In the genomic region with DNA sequence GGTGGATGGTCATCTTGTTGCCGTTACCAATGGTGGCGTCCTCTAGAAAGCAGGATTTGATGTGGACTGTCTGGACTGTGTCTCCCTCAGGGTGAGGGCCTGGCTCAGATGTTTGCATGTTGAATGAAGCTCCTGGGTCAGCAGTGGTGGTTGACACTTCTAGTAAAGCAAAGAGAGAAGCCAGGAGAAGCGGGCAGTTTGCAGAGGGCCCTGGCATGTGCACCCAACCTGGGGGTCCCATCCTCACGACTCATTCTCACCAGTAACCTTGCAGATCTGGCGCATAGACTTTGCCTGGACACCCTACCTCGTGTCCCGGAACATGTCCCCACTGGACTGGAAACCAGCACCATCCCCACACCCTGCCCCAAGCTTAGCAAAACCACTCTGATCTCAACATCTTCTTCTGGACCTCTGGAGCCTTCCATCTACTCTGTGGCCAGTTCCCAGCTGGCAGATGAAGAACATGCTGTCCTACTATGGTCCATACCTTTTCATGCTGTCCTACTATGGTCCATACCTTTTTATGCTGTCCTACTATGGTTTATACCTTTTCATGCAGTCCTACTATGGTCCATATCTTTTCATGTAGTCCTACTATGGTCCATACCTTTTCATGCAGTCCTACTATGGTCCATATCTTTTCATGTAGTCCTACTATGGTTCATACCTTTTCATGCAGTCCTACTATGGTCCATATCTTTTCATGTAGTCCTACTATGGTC, we compare ENCODE assay signal across 31 mouse cellular contexts. TPM values are rescaled to one million over a fixed set of nuclear protein-coding genes. Genes with fewer than 3 reads are reported as not detected.
DNase-seq lines count a peak whose midpoint lies in the region; ATAC-seq and TF ChIP-seq lines count a peak whose summit lies in the region.
"Had no signal": no experiment of that assay in that cellular context is flagged by ENCODE, and none has a peak within 500 bp of the region (broad histone marks: within the 10 kb centered on the region; RNA-seq: fewer than 3 reads in every experiment).

No protein-coding gene starts in this region.

- WGBS in heart, embryonic 10.5 days, result 86% methylated on average over 7 of the region's 7 CpGs
- WGBS in midbrain, embryonic 10.5 days, result 95% methylated on average over 7 of the region's 7 CpGs
- 92% methylated on average over 7 of the region's 7 CpGs for WGBS in midbrain, embryonic 11.5 days
- WGBS in limb, embryonic 10.5 days, result 90% methylated on average over 7 of the region's 7 CpGs

- H3K36me3 ChIP-seq in heart, embryonic 10.5 days, result no peaks in the 10 kb centered on the region
- no peaks in the 10 kb centered on the region for H3K36me3 ChIP-seq in midbrain, embryonic 10.5 days
- H3K36me3 ChIP-seq in midbrain, embryonic 11.5 days (ENCODE audit: control insufficient read depth, insufficient read depth, low read length), result no peaks in the 10 kb centered on the region
- H3K36me3 ChIP-seq in MEL (ENCODE audit: control insufficient read depth in 1 of 2, insufficient read depth in 2 of 2, low read length in 2 of 2), result no peaks in the 10 kb centered on the region
- no peaks in the 10 kb centered on the region for H3K36me3 ChIP-seq in limb, embryonic 10.5 days
- H3K36me3 ChIP-seq: embryonic facial prominence, embryonic 15.5 days; G1E; heart, embryonic 15.5 days; hindbrain, embryonic 13.5 days; midbrain, embryonic 15.5 days; neural tube, embryonic 12.5 days had no signal

- no peak overlapping the region for H3K27ac ChIP-seq in heart, embryonic 10.5 days
- no peak overlapping the region for H3K27ac ChIP-seq in midbrain, embryonic 10.5 days (replicated peaks)
- no peak overlapping the region for H3K27ac ChIP-seq in midbrain, embryonic 11.5 days (ENCODE audit: low read depth, low read length)
- H3K27ac ChIP-seq in MEL (ENCODE audit: control insufficient read depth, low read depth, low read length), result no peak overlapping the region
- no peak overlapping the region for H3K27ac ChIP-seq in limb, embryonic 10.5 days
- H3K27ac ChIP-seq: embryonic facial prominence, embryonic 15.5 days; gastrocnemius, adult 2 months; heart, embryonic 15.5 days; hindbrain, embryonic 13.5 days; midbrain, embryonic 15.5 days; neural tube, embryonic 12.5 days had no signal

- no peak for TF ChIP-seq EP300 in MEL (IDR thresholded peaks at IDR 0.05; ENCODE audit: low read depth in 1 of 2, low read length in 2 of 2)

- no peaks in the 10 kb centered on the region for H3K79me2 ChIP-seq in MEL (ENCODE audit: control insufficient read depth, insufficient read depth, low read length, poor library complexity)

- no peaks in the 10 kb centered on the region for H3K9me3 ChIP-seq in heart, embryonic 10.5 days
- no peaks in the 10 kb centered on the region for H3K9me3 ChIP-seq in midbrain, embryonic 10.5 days (replicated peaks)
- H3K9me3 ChIP-seq in midbrain, embryonic 11.5 days (ENCODE audit: control insufficient read depth, low read length), result no peaks in the 10 kb centered on the region
- no peaks in the 10 kb centered on the region for H3K9me3 ChIP-seq in MEL (replicated peaks; ENCODE audit: insufficient read depth, low read length)
- H3K9me3 ChIP-seq in limb, embryonic 10.5 days (replicated peaks), result no peaks in the 10 kb centered on the region
- H3K9me3 ChIP-seq: embryonic facial prominence, embryonic 15.5 days; heart, embryonic 15.5 days; hindbrain, embryonic 13.5 days; midbrain, embryonic 15.5 days; neural tube, embryonic 12.5 days had no signal

- TF ChIP-seq CTCF in MEL (IDR thresholded peaks at IDR 0.05 in 2 of 3, conservative IDR thresholded peaks at IDR 0.05 in 1 of 3; ENCODE audit: control insufficient read depth in 1 of 3, insufficient read depth in 1 of 3, low read depth in 2 of 3, low read length in 3 of 3, poor library complexity in 1 of 3, severe bottlenecking in 1 of 3), result no peak

- H3K4me3 ChIP-seq in heart, embryonic 10.5 days, result no peak overlapping the region
- no peak overlapping the region for H3K4me3 ChIP-seq in midbrain, embryonic 10.5 days
- no peak overlapping the region for H3K4me3 ChIP-seq in midbrain, embryonic 11.5 days (ENCODE audit: low read depth, low read length)
- no peak overlapping the region for H3K4me3 ChIP-seq in MEL (ENCODE audit: control insufficient read depth in 1 of 2, insufficient read depth in 1 of 2, low read depth in 2 of 2, low read length in 2 of 2)
- H3K4me3 ChIP-seq in limb, embryonic 10.5 days, result no peak overlapping the region
- H3K4me3 ChIP-seq: embryonic facial prominence, embryonic 15.5 days; gastrocnemius, adult 2 months; heart, embryonic 15.5 days; hindbrain, embryonic 13.5 days; megakaryocyte, embryonic 14.5 days; midbrain, embryonic 15.5 days; neural tube, embryonic 12.5 days had no signal

- ATAC-seq in midbrain, embryonic 11.5 days (ENCODE audit: low FRiP score), result no peak
- ATAC-seq in CD4-positive, CD25-positive, alpha-beta regulatory T cell, adult 4 months, result no peak
- ATAC-seq: forebrain, embryonic 14.5 days; lung, postnatal 0 days; midbrain, embryonic 15.5 days; Patski had no signal

- H3K4me1 ChIP-seq in heart, embryonic 10.5 days, result no peaks in the 10 kb centered on the region
- H3K4me1 ChIP-seq in midbrain, embryonic 10.5 days, result no peaks in the 10 kb centered on the region
- no peaks in the 10 kb centered on the region for H3K4me1 ChIP-seq in midbrain, embryonic 11.5 days (ENCODE audit: control insufficient read depth, insufficient read depth, low read length)
- no peaks in the 10 kb centered on the region for H3K4me1 ChIP-seq in MEL (ENCODE audit: control insufficient read depth in 1 of 2, insufficient read depth in 2 of 2, low read length in 2 of 2)
- peaks cover 7% of the 10 kb centered on the region for H3K4me1 ChIP-seq in limb, embryonic 10.5 days
- H3K4me1 ChIP-seq: embryonic facial prominence, embryonic 15.5 days; heart, embryonic 15.5 days; hindbrain, embryonic 13.5 days; megakaryocyte, embryonic 14.5 days; midbrain, embryonic 15.5 days; neural tube, embryonic 12.5 days had no signal

- no peak overlapping the region for H3K4me2 ChIP-seq in midbrain, embryonic 11.5 days
- H3K4me2 ChIP-seq: embryonic facial prominence, embryonic 15.5 days; heart, embryonic 15.5 days; hindbrain, embryonic 13.5 days; midbrain, embryonic 15.5 days; neural tube, embryonic 12.5 days had no signal

- peak; percentile 64 for DNase-seq in heart, embryonic 10.5 days (ENCODE audit: low spot score)
- DNase-seq in heart, adult 18-20 months, result no peak
- peak; percentile 10 for DNase-seq in midbrain, embryonic 10.5 days (ENCODE audit: low spot score)
- no peak for DNase-seq in midbrain, embryonic 11.5 days (ENCODE audit: low spot score, missing footprints)
- DNase-seq in MEL (ENCODE audit: low read depth, low spot score), result no peak
- DNase-seq in limb, embryonic 10.5 days (ENCODE audit: low spot score), result peak; percentile 27
- DNase-seq in cerebellum, adult 9-10 months, result no peak
- DNase-seq: adrenal gland, postnatal 10 days; B cell, adult 2 months; cerebellum, adult 8-10 months; gastrocnemius, adult 2 months; gastrocnemius, postnatal 36 days; kidney, adult 11 months; kidney, postnatal 25 days; left cerebral cortex, postnatal 4 days; right cerebral cortex, postnatal 4 days; thymus, postnatal 14 days had no signal

- H3K27me3 ChIP-seq in heart, embryonic 10.5 days (ENCODE audit: insufficient read depth, poor library complexity, severe bottlenecking), result peaks cover 7% of the 10 kb centered on the region; the same call in 1 of the 2 replicates
- no peaks in the 10 kb centered on the region for H3K27me3 ChIP-seq in midbrain, embryonic 10.5 days (ENCODE audit: low read depth, poor library complexity, severe bottlenecking)
- H3K27me3 ChIP-seq in midbrain, embryonic 11.5 days (ENCODE audit: control insufficient read depth, insufficient read depth, low read length), result no peaks in the 10 kb centered on the region
- no peaks in the 10 kb centered on the region for H3K27me3 ChIP-seq in MEL (ENCODE audit: control insufficient read depth in 1 of 2, insufficient read depth in 2 of 2, low read length in 2 of 2)
- H3K27me3 ChIP-seq in limb, embryonic 10.5 days (ENCODE audit: low read depth, poor library complexity, severe bottlenecking), result no peaks in the 10 kb centered on the region
- H3K27me3 ChIP-seq: embryonic facial prominence, embryonic 15.5 days; heart, embryonic 15.5 days; hindbrain, embryonic 13.5 days; midbrain, embryonic 15.5 days; neural tube, embryonic 12.5 days; Patski had no signal

- TF ChIP-seq RAD21 in MEL (IDR thresholded peaks at IDR 0.05; ENCODE audit: low read depth, low read length), result no peak

- no peak overlapping the region for H3K9ac ChIP-seq in midbrain, embryonic 11.5 days (ENCODE audit: low read length)
- H3K9ac ChIP-seq in MEL (ENCODE audit: control insufficient read depth, low read depth, low read length, poor library complexity, severe bottlenecking), result no peak overlapping the region
- H3K9ac ChIP-seq: embryonic facial prominence, embryonic 15.5 days; heart, embryonic 15.5 days; hindbrain, embryonic 13.5 days; midbrain, embryonic 15.5 days; neural tube, embryonic 12.5 days had no signal

- TF ChIP-seq POLR2A in MEL (IDR thresholded peaks at IDR 0.05; ENCODE audit: control insufficient read depth in 1 of 2, insufficient read depth in 1 of 2, low read depth in 1 of 2, low read length in 2 of 2, poor library complexity in 1 of 2), result no peak

RNA-seq across cellular contexts. Expression of a gene that starts 9.5 kb away (rescaled TPM):
- polyA plus RNA-seq in heart, embryonic 10.5 days (2016; fragmentation: Nextera tagmentation; extraction: Ambion mirVana), result not detected in 2 replicates
- total RNA-seq in heart, adult 18-20 months (2021), result 1 to 10 TPM in 1 of 2 experiments, under 1 TPM in 1; 0.90 to 1.3 TPM
- polyA plus RNA-seq in midbrain, embryonic 10.5 days (2016; fragmentation: Nextera tagmentation; extraction: Ambion mirVana), result 0.28 and 0.43 TPM in 2 replicates
- 0.46 and 0.55 TPM in 2 replicates for polyA plus RNA-seq in midbrain, embryonic 11.5 days (2014; fragmentation: Nextera tagmentation; extraction: Ambion mirVana)
- total RNA-seq in MEL (2012; rRNA removed), result not detected in 2 replicates
- polyA plus RNA-seq in MEL (2012; ENCODE audit: insufficient read depth in 1 of 2, insufficient read length in 2 of 2, low read depth in 1 of 2, low replicate concordance in 2 of 2, missing spikeins in 1 of 2), result not detected
- polyA plus RNA-seq in limb, embryonic 10.5 days (2016; fragmentation: Nextera tagmentation; extraction: Ambion mirVana), result not detected in 2 replicates
- 100 to 1,000 TPM in 1 of 2 experiments, 10 to 100 TPM in 1; 85.2 to 140 TPM for polyA plus RNA-seq in CD4-positive, CD25-positive, alpha-beta regulatory T cell, adult 4 months (2017; shearing (Covaris generic))
- total RNA-seq: gastrocnemius, adult 2 months; layer of hippocampus, postnatal 14 days had no signal
- polyA plus RNA-seq: forebrain, embryonic 14.5 days; G1E; kidney, embryonic 14.5 days had no signal

RNA-seq across cellular contexts. Expression of a gene that starts 56.4 kb away (rescaled TPM):
- polyA plus RNA-seq in heart, embryonic 10.5 days (2016; fragmentation: Nextera tagmentation; extraction: Ambion mirVana), result not detected in 2 replicates
- 100 to 1,000 TPM in 1 of 2 experiments, 10 to 100 TPM in 1; 12.3 to 112 TPM for total RNA-seq in heart, adult 18-20 months (2021)
- polyA plus RNA-seq in midbrain, embryonic 10.5 days (2016; fragmentation: Nextera tagmentation; extraction: Ambion mirVana), result not detected in 2 replicates
- polyA plus RNA-seq in midbrain, embryonic 11.5 days (2014; fragmentation: Nextera tagmentation; extraction: Ambion mirVana), result not detected in 2 replicates
- not detected in 2 replicates for total RNA-seq in MEL (2012; rRNA removed)
- polyA plus RNA-seq in MEL (2012; ENCODE audit: insufficient read depth in 1 of 2, insufficient read length in 2 of 2, low read depth in 1 of 2, low replicate concordance in 2 of 2, missing spikeins in 1 of 2), result not detected
- not detected in 2 replicates for polyA plus RNA-seq in limb, embryonic 10.5 days (2016; fragmentation: Nextera tagmentation; extraction: Ambion mirVana)
- not detected for polyA plus RNA-seq in CD4-positive, CD25-positive, alpha-beta regulatory T cell, adult 4 months (2017; shearing (Covaris generic))
- total RNA-seq: layer of hippocampus, adult 18-20 months; layer of hippocampus, postnatal 14 days; left cerebral cortex, postnatal 4 days had no signal
- polyA plus RNA-seq: embryonic facial prominence, embryonic 15.5 days; forebrain, embryonic 14.5 days; G1E; hindbrain, embryonic 13.5 days; midbrain, embryonic 15.5 days; neural tube, embryonic 12.5 days; Patski had no signal

Comparison
In these comparisons a context has a peak if more than half of its experiments do, and no peak if none do; other contexts are left out.
1. DNase-seq: peak in heart, embryonic 10.5 days (single experiment), midbrain, embryonic 10.5 days (single experiment) and limb, embryonic 10.5 days (single experiment); none in heart, adult 18-20 months (0 of 2), midbrain, embryonic 11.5 days (single experiment), MEL (single experiment) and cerebellum, adult 9-10 months (single experiment).
2. RNA of a gene that starts 9.5 kb away (polyA plus RNA-seq): 85.2 to 140 TPM in CD4-positive, CD25-positive, alpha-beta regulatory T cell, adult 4 months; 0.46 to 0.55 TPM in midbrain, embryonic 11.5 days, 0.28 to 0.43 TPM in midbrain, embryonic 10.5 days, not detected in heart, embryonic 10.5 days, not detected in limb, embryonic 10.5 days and not detected in MEL; every median in the first group is over 10 times any median in the second.